Mouse (Mus musculus) layer of hippocampus, adult 2 months (tissue): Measurements from ENCODE around the gene Tmem59l. TPM values are rescaled to one million over a fixed set of nuclear protein-coding genes. Genes with fewer than 3 reads are reported as not detected.

ENCODE experiments used
- DNase-seq, 2 experiments: peaks; one replicate each; pipeline ENCODE4 v3.0.0; 2022; ENCODE audit warnings: low spot score in 2 of 2
- H3K27ac ChIP-seq: fragments of 200-600 bp; 2 replicates; pipeline ENCODE4 v1.8.1; 2022
- H3K4me3 ChIP-seq: fragments of 200-600 bp; 2 replicates; pipeline ENCODE4 v1.8.1; 2022; ENCODE audit warnings: mild to moderate bottlenecking
- CTCF ChIP-seq: fragments of 200-600 bp; conservative IDR thresholded peaks from 2 replicates; pipeline ENCODE4 v1.8.1; 2022; ENCODE audit warnings: antibody characterized with exemption, mild to moderate bottlenecking, moderate library complexity
- total RNA-seq, 2 experiments: library from RNA; stranded (reverse); gene quantifications; 2 replicates each; pipeline ENCODE4 v1.2.3; 2021

Tmem59l gene
- total RNA-seq, 2 experiments from 2014 or later: 321 to 339 TPM

- no peak for DNase-seq
- TF ChIP-seq CTCF: no peak
- Histone ChIP-seq H3K27ac (no peak overlapping the region), H3K4me3 (no peak overlapping the region)
Measured at GRCm38 (mm10) chr8:70435156-70435555, 52.0 kb downstream of the Tmem59l start.

Other genes with a start within 250 kb of the Tmem59l start
- 10 to 100 TPM; 87.7 to 90.5 TPM for gene Homer3, start 204.5 kb downstream of the Tmem59l start, total RNA-seq
- gene Ddx49, start 184.9 kb downstream of the Tmem59l start, total RNA-seq: 10 to 100 TPM; 45.5 to 52.1 TPM
- gene Cope, start 184.8 kb downstream of the Tmem59l start, total RNA-seq: 100 to 1,000 TPM; 139 to 157 TPM
- gene Cers1, start 171.6 kb downstream of the Tmem59l start, total RNA-seq: 100 to 1,000 TPM; 110 to 113 TPM
- 10 to 100 TPM; 12.1 to 14.4 TPM for gene Gdf1, start 157.5 kb downstream of the Tmem59l start, total RNA-seq
- gene Upf1, start 134.1 kb downstream of the Tmem59l start, total RNA-seq: 10 to 100 TPM; 67.7 to 68.7 TPM
- gene Comp, start 113.8 kb downstream of the Tmem59l start, total RNA-seq: under 1 TPM; 0.29 to 0.56 TPM
- 100 to 1,000 TPM; 191 to 208 TPM for gene Crtc1, start 47.8 kb downstream of the Tmem59l start, total RNA-seq
- gene Klhl26, start 10.4 kb downstream of the Tmem59l start, total RNA-seq: 10 to 100 TPM; 56.8 to 60.2 TPM
- gene Crlf1, start 5.8 kb upstream of the Tmem59l start, total RNA-seq: 10 to 100 TPM; 44.5 to 47.1 TPM
- 10 to 100 TPM; 93.9 to 98.1 TPM for gene Rex1bd, start 19.4 kb upstream of the Tmem59l start, total RNA-seq
- gene Uba52, start 23.4 kb upstream of the Tmem59l start, total RNA-seq: 1,000 to 10,000 TPM in 1 of 2 experiments, 100 to 1,000 TPM in 1; 970 to 1,000 TPM
- 100 to 1,000 TPM; 447 to 453 TPM for gene Fkbp8, start 40.4 kb upstream of the Tmem59l start, total RNA-seq
- gene Kxd1, start 40.6 kb upstream of the Tmem59l start, total RNA-seq: 10 to 100 TPM; 37.2 to 40.7 TPM
- gene Ell, start 52.1 kb upstream of the Tmem59l start, total RNA-seq: 10 to 100 TPM; 20.5 to 24.4 TPM
- gene Isyna1, start 107.0 kb upstream of the Tmem59l start, total RNA-seq: 10 to 100 TPM; 41.4 to 46.4 TPM
- gene Ssbp4, start 121.5 kb upstream of the Tmem59l start, total RNA-seq: 100 to 1,000 TPM; 274 to 297 TPM
- gene Lrrc25, start 128.8 kb upstream of the Tmem59l start, total RNA-seq: under 1 TPM; 0.54 to 0.97 TPM
- under 1 TPM in 1 of 2 experiments, not detected in 1; 0.25 TPM for gene Gdf15, start 145.1 kb upstream of the Tmem59l start, total RNA-seq
- 10 to 100 TPM; 25.4 to 29.1 TPM for gene Pgpep1, start 173.0 kb upstream of the Tmem59l start, total RNA-seq
- gene Lsm4, start 185.9 kb upstream of the Tmem59l start, total RNA-seq: 10 to 100 TPM; 58.2 to 61.8 TPM
- 100 to 1,000 TPM; 165 to 181 TPM for gene Jund, start 211.6 kb upstream of the Tmem59l start, total RNA-seq
- under 1 TPM; 0.07 to 0.08 TPM for gene Iqcn, start 216.1 kb upstream of the Tmem59l start, total RNA-seq
- gene Gm3336, start 231.2 kb upstream of the Tmem59l start, total RNA-seq: not detected
- gene Pde4c, start 236.4 kb upstream of the Tmem59l start, total RNA-seq: 1 to 10 TPM; 1.4 to 1.5 TPM